Mouse (Mus musculus): ENCODE data around the gene Gm10720. TPM values are rescaled to one million over a fixed set of nuclear protein-coding genes. Genes with fewer than 3 reads are reported as not detected.
"Not testable (repeated sequence)": the region's sequence is repeated elsewhere in the genome, so short reads cannot be mapped to it uniquely, and the experiment has no call there.

The Gm10720 gene
- polyA plus RNA-seq, 1 experiment from 2014 or later: not detected

DNA sequence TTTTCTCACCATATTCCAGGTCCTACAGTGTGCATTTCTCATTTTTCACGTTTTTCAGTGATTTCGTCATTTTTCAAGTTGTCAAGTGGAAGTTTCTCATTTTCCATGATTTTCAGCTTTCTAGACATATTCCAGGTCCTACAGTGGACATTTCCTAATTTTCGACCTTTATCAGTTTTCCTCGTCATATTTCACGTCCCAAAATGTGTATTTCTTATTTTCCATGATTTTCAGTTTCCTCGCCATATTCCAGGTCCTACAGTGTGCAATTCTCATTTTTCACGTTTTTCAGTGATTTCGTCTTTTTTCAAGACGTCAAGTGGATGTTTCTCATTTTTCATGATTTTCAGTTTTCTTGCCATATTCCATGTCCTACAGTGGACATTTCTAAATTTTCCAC lies 11.7 kb downstream of the Gm10720 start:
- not testable (repeated sequence) for H3K4me3 ChIP-seq; H3K9ac ChIP-seq; H3K36me3 ChIP-seq; H3K4me2 ChIP-seq; ATAC-seq (ENCODE audit: extremely low read depth, insufficient number of reproducible peaks, low FRiP score, low TSS enrichment); H3K27me3 ChIP-seq (replicated peaks); H3K4me1 ChIP-seq; H3K27ac ChIP-seq (replicated peaks); H3K9me3 ChIP-seq
- 64% methylated on average over 9 of the region's 9 CpGs for WGBS

DNA sequence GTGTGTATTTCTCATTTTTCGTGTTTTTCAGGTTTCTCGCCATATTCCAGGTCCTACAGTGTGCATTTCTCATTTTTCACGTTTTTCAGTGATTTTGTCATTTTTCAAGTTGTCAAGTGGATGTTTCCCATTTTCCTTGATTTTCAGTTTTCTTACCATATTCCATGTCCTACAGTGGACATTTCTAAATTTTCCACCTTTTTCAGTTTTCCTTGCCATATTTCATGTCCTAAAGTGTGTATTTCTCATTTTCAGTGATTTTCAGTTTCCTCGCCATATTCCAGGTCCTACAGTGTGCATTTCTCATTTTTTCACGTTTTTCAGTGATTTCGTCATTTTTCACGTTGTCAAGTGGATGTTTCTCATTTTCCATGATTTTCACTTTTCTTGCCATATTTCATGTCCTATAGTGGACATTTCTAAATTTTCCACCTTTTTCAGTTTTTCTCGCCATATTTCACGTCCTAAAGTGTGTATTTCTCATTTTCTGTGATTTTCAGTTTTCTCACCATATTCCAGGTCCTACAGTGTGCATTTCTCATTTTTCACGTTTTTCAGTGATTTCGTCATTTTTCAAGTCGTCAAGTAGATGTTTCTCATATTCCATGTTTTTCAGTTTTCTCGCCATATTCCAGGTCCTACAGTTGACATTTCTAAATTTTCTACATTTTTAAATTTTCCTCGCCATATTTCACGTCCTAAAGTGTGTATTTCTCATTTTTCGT lies 14.0 kb downstream of the Gm10720 start:
- not testable (repeated sequence) for H3K4me2 ChIP-seq; H3K4me1 ChIP-seq; H3K9me3 ChIP-seq; H3K9ac ChIP-seq; H3K27ac ChIP-seq (replicated peaks); H3K4me3 ChIP-seq; H3K36me3 ChIP-seq; H3K27me3 ChIP-seq (replicated peaks); ATAC-seq (ENCODE audit: extremely low read depth, insufficient number of reproducible peaks, low FRiP score, low TSS enrichment)
- WGBS: 58% methylated on average over 14 of the region's 16 CpGs

GRCm38 (mm10) chr9:3030677-3031318 lies 15.3 kb downstream of the Gm10720 start:
- not testable (repeated sequence) for H3K4me1 ChIP-seq; H3K4me3 ChIP-seq; H3K4me2 ChIP-seq; H3K27me3 ChIP-seq (replicated peaks); ATAC-seq (ENCODE audit: extremely low read depth, insufficient number of reproducible peaks, low FRiP score, low TSS enrichment); H3K36me3 ChIP-seq; H3K9me3 ChIP-seq; H3K9ac ChIP-seq; H3K27ac ChIP-seq (replicated peaks)
- 55% methylated on average over 3 of the region's 10 CpGs for WGBS

DNA sequence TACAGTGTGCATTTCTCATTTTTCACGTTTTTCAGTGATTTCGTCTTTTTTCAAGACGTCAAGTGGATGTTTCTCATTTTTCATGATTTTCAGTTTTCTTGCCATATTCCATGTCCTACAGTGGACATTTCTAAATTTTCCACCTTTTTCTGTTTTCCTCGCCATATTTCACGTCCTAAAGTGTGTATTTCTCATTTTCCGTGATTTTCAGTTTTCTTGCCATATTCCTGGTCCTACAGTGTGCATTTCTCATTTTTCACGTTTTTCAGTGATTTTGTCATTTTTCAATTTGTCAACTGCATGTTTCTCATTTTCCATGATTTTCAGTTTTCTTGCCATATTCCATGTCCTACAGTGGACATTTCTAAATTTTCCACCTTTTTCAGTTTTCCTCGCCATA lies 18.8 kb downstream of the Gm10720 start, which contains the start of gene Gm17535:
Gene Gm17535 (plus strand): TSS at position 301 of the 400 bp plus-strand sequence.
- not testable (repeated sequence) for H3K4me1 ChIP-seq; H3K9me3 ChIP-seq; H3K27ac ChIP-seq (replicated peaks); H3K9ac ChIP-seq; H3K4me2 ChIP-seq; H3K27me3 ChIP-seq (replicated peaks); H3K36me3 ChIP-seq; H3K4me3 ChIP-seq; ATAC-seq (ENCODE audit: extremely low read depth, insufficient number of reproducible peaks, low FRiP score, low TSS enrichment)
- WGBS: 68% methylated on average over 2 of the region's 8 CpGs

DNA sequence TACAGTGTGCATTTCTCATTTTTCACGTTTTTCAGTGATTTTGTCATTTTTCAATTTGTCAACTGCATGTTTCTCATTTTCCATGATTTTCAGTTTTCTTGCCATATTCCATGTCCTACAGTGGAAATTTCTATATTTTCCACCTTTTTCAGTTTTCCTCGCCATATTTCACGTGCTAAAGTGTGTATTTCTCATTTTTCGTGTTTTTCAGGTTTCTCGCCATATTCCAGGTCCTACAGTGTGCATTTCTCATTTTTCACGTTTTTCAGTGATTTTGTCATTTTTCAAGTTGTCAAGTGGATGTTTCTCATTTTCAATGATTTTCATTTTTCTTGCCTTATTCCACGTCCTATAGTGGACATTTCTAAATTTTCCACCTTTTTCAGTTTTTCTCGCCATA lies 21.1 kb downstream of the Gm10720 start, which contains the start of gene Gm10715:
Gene Gm10715 (plus strand): TSS at position 301 of the 400 bp plus-strand sequence.
- ATAC-seq (ENCODE audit: extremely low read depth, insufficient number of reproducible peaks, low FRiP score, low TSS enrichment); H3K4me2 ChIP-seq; H3K27me3 ChIP-seq (replicated peaks); H3K27ac ChIP-seq (replicated peaks); H3K9ac ChIP-seq; H3K9me3 ChIP-seq; H3K36me3 ChIP-seq; H3K4me3 ChIP-seq; H3K4me1 ChIP-seq: not testable (repeated sequence)
- WGBS: 68% methylated on average over 8 of the region's 8 CpGs

DNA sequence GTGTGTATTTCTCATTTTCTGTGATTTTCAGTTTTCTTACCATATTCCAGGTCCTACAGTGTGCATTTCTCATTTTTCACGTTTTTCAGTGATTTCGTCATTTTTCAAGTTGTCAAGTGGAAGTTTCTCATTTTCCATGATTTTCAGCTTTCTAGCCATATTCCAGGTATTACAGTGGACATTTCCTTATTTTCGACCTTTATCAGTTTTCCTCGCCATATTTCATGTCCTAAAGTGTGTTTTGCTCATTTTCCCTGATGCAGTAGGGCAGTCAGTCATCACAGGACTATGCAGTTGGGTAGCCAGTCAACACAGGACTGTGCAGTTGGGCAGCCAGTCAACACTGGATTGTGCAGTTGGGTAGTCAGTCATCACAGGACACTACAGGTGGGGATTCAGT lies 22.7 kb downstream of the Gm10720 start:
- H3K27me3 ChIP-seq (replicated peaks); H3K4me3 ChIP-seq; H3K4me2 ChIP-seq; H3K9ac ChIP-seq; H3K27ac ChIP-seq (replicated peaks); ATAC-seq (ENCODE audit: extremely low read depth, insufficient number of reproducible peaks, low FRiP score, low TSS enrichment); H3K4me1 ChIP-seq; H3K36me3 ChIP-seq: not testable (repeated sequence)
- peaks cover 14% of the 10 kb centered on the region; the same call in 1 of the 2 replicates for H3K9me3 ChIP-seq
- 59% methylated on average over 4 of the region's 4 CpGs for WGBS

Small RNA genes lying within 50 kb of the gene (microRNA-seq; reads per million reads assigned to microRNA genes)
- not detected for gene Mir101c

Other genes starting within 250 kb of the Gm10720 start
- not detected in 2 replicates for gene Gm10722, start 14.7 kb upstream of the Gm10720 start, polyA plus RNA-seq (2015; fragmentation: Nextera tagmentation; extraction: Ambion mirVana)
- gene Gm11168, start 12.3 kb upstream of the Gm10720 start, polyA plus RNA-seq (2015; fragmentation: Nextera tagmentation; extraction: Ambion mirVana): not detected in 2 replicates
- 0.48 TPM in 1 of 2 replicates, not detected in the other for gene Gm10721, start 2.5 kb upstream of the Gm10720 start, polyA plus RNA-seq (2015; fragmentation: Nextera tagmentation; extraction: Ambion mirVana)
- 0.28 TPM in 1 of 2 replicates, not detected in the other for gene Gm10719, start 1.8 kb downstream of the Gm10720 start, polyA plus RNA-seq (2015; fragmentation: Nextera tagmentation; extraction: Ambion mirVana)
- gene Gm10718, start 7.9 kb downstream of the Gm10720 start, polyA plus RNA-seq (2015; fragmentation: Nextera tagmentation; extraction: Ambion mirVana): 0.56 and 1.4 TPM in 2 replicates
- 0.64 TPM in 1 of 2 replicates, not detected in the other for gene Gm10717, start 9.8 kb downstream of the Gm10720 start, polyA plus RNA-seq (2015; fragmentation: Nextera tagmentation; extraction: Ambion mirVana)
- not detected in 2 replicates for gene Gm17535, start 18.9 kb downstream of the Gm10720 start, polyA plus RNA-seq (2015; fragmentation: Nextera tagmentation; extraction: Ambion mirVana)
- gene Gm10715, start 21.2 kb downstream of the Gm10720 start, polyA plus RNA-seq (2015; fragmentation: Nextera tagmentation; extraction: Ambion mirVana): not detected in 2 replicates

Data from heart, embryonic 13.5 days (tissue).